ENCODE assay signal across 21 mouse cellular contexts in the genomic region with DNA sequence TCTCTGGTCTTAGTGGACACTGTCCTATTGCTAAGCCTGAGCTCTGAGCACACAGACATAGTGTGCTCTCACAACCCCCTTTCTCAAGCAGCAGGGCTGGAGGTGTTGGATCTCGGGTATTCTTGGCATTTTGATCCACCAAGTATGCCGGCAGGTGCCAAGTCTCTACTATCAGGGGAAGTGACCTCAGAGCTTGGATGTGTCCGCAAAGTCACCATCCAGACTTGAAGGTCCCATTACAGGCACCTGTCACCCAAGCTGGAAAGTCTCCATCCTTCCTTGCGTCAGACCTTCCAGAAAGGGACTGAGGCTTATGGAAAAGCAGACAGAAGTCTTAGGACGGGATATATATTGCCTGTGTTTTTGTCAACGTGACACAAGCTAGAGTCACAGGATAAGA. TPM values are rescaled to one million over a fixed set of nuclear protein-coding genes. Genes with fewer than 3 reads are reported as not detected.
"Had no signal": no experiment of that assay in that cellular context is flagged by ENCODE, and none has a peak within 500 bp of the region (broad histone marks: within the 10 kb centered on the region; RNA-seq: fewer than 3 reads in every experiment).

No protein-coding gene starts in this region.

- H3K9me3 ChIP-seq: limb, embryonic 12.5 days; limb, embryonic 15.5 days; midbrain, embryonic 13.5 days; neural tube, embryonic 13.5 days; stomach, embryonic 15.5 days had no signal

- H3K27ac ChIP-seq: kidney, postnatal 0 days; left cerebral cortex, adult 2 months; limb, embryonic 12.5 days; limb, embryonic 15.5 days; liver, embryonic 14.5 days; macrophage; midbrain, embryonic 13.5 days; neural tube, embryonic 13.5 days; stomach, embryonic 15.5 days had no signal

- H3K4me1 ChIP-seq: limb, embryonic 12.5 days; limb, embryonic 15.5 days; stomach, embryonic 15.5 days had no signal

- H3K27me3 ChIP-seq: limb, embryonic 12.5 days; limb, embryonic 15.5 days; midbrain, embryonic 13.5 days; neural tube, embryonic 13.5 days; stomach, embryonic 15.5 days had no signal

- H3K36me3 ChIP-seq: limb, embryonic 12.5 days; limb, embryonic 15.5 days; midbrain, embryonic 13.5 days; neural tube, embryonic 13.5 days; stomach, embryonic 15.5 days had no signal

- ATAC-seq: intestine, postnatal 0 days; liver, postnatal 0 days; lung, postnatal 0 days; midbrain, embryonic 13.5 days had no signal

- H3K4me2 ChIP-seq: limb, embryonic 12.5 days; limb, embryonic 15.5 days; liver, embryonic 11.5 days; lung, embryonic 14.5 days; midbrain, embryonic 13.5 days; neural tube, embryonic 13.5 days; stomach, embryonic 15.5 days had no signal

- DNase-seq: kidney, adult 2 months; kidney, postnatal 25 days; layer of hippocampus, postnatal 36 days; left cerebral cortex, postnatal 4 days; liver, postnatal 0 days; lung, embryonic 14.5 days; retina, postnatal 1 day; right cerebral cortex, postnatal 25 days had no signal

- H3K4me3 ChIP-seq: left cerebral cortex, adult 2 months; limb, embryonic 12.5 days; limb, embryonic 15.5 days; midbrain, embryonic 13.5 days; neural tube, embryonic 13.5 days; stomach, embryonic 15.5 days had no signal

- H3K9ac ChIP-seq: limb, embryonic 12.5 days; limb, embryonic 15.5 days; liver, embryonic 14.5 days; liver, postnatal 0 days; lung, embryonic 14.5 days; midbrain, embryonic 13.5 days; neural tube, embryonic 13.5 days; stomach, embryonic 15.5 days had no signal

RNA-seq across cellular contexts. Expression of a gene that starts 52.6 kb away (rescaled TPM):
- total RNA-seq: megakaryocyte, adult 5-6 weeks had no signal
- polyA plus RNA-seq: macrophage had no signal
